Mouse (Mus musculus) heart, embryonic 13.5 days (tissue): ENCODE data around the gene Best1. TPM values are rescaled to one million over a fixed set of nuclear protein-coding genes. Genes with fewer than 3 reads are reported as not detected.
"Not testable (repeated sequence)": the region's sequence is repeated elsewhere in the genome, so short reads cannot be mapped to it uniquely, and the experiment has no call there.

ENCODE experiments used
- ATAC-seq: fragments of 200-750 bp; cut with Nextera tagmentation; 2 replicates; pipeline ENCODE4 v1.8.0; 2017; ENCODE audit warnings: moderate TSS enrichment; ENCODE audit not compliant: insufficient number of reproducible peaks, low FRiP score, low TSS enrichment; ENCODE audit errors: extremely low read depth
- H3K27ac ChIP-seq: fragments of 300-500 bp; sonication (generic); replicated peaks from 2 replicates; pipeline ENCODE4 v1.5.1; 2015; ENCODE audit warnings: moderate library complexity, mild to moderate bottlenecking, inconsistent platforms
- H3K27me3 ChIP-seq: fragments of 300-500 bp; sonication (generic); replicated peaks from 2 replicates; pipeline ENCODE4 v1.6.1; 2015; ENCODE audit warnings: mild to moderate bottlenecking, inconsistent platforms
- H3K36me3 ChIP-seq: fragments of 300-500 bp; sonication (generic); 2 replicates; pipeline ENCODE4 v1.6.1; 2015; ENCODE audit warnings: mild to moderate bottlenecking, inconsistent platforms
- H3K4me1 ChIP-seq: fragments of 300-500 bp; sonication (generic); 2 replicates; pipeline ENCODE4 v1.6.1; 2015; ENCODE audit warnings: inconsistent platforms
- H3K4me2 ChIP-seq: fragments of 300-500 bp; sonication (generic); 2 replicates; pipeline ENCODE4 v1.6.1; 2015; ENCODE audit warnings: inconsistent platforms, mild to moderate bottlenecking, moderate library complexity
- H3K4me3 ChIP-seq: fragments of 300-500 bp; sonication (generic); 2 replicates; pipeline ENCODE4 v1.5.1; 2015; ENCODE audit warnings: moderate library complexity, mild to moderate bottlenecking, inconsistent platforms
- H3K9ac ChIP-seq: fragments of 300-500 bp; sonication (generic); 2 replicates; pipeline ENCODE4 v1.6.1; 2015; ENCODE audit warnings: inconsistent platforms, mild to moderate bottlenecking, moderate library complexity
- H3K9me3 ChIP-seq: fragments of 300-500 bp; sonication (generic); 2 replicates; pipeline ENCODE4 v1.6.1; 2016; ENCODE audit warnings: inconsistent platforms
- WGBS: fragments of 180-500 bp; shearing (Covaris S2); methylation state at CpG from one replicate; pipeline ENCODE4 v1.1.7; 2015; ENCODE audit warnings: mixed read lengths; 5-methylcytosine and 5-hydroxymethylcytosine counted together
- polyA plus RNA-seq: library from polyadenylated mRNA; unstranded; fragments of >200 nt; fragmentation: Nextera tagmentation; extraction: Ambion mirVana; gene quantifications from 2 replicates; pipeline ENCODE4 v1.2.1, GENCODE M21; 2015

Gene Best1
- polyA plus RNA-seq, 1 experiment from 2014 or later: 0.27 TPM

- Histone ChIP-seq H3K9ac (peak within 1 kb of the TSS; percentile 93), H3K4me1 (peaks cover 40% of the 10 kb centered on the region), H3K9me3 (no peaks in the 10 kb centered on the region), H3K36me3 (peaks cover 14% of the 10 kb centered on the region), H3K4me3 (peak within 1 kb of the TSS; percentile 71), H3K27me3 (no peaks in the 10 kb centered on the region), H3K4me2 (peak within 1 kb of the TSS; percentile 84), H3K27ac (peak within 1 kb of the TSS; percentile 86)
- WGBS: 83% methylated on average over 4 of the region's 4 CpGs
- ATAC-seq: no peak
Observed at GRCm38 (mm10) chr19:9980258-9980657, 21.2 kb downstream of the Best1 start, which contains the start of gene Fth1. TSS of gene Fth1 (plus strand) at chr19:9980598.

GRCm38 (mm10) chr19:9979156-9979555 is 22.3 kb downstream of the Best1 start:
- Histone ChIP-seq H3K4me1 (peaks cover 47% of the 10 kb centered on the region), H3K4me3 (no peak overlapping the region; the same call in 1 of the 2 replicates), H3K4me2 (peak overlapping the region; percentile 45), H3K36me3 (peaks cover 3% of the 10 kb centered on the region), H3K27me3 (no peaks in the 10 kb centered on the region), H3K27ac (peak overlapping the region; percentile 82), H3K9me3 (no peaks in the 10 kb centered on the region), H3K9ac (no peak overlapping the region)
- 90% methylated on average over 2 of the region's 2 CpGs for WGBS
- no peak for ATAC-seq

- no peaks in the 10 kb centered on the region for H3K36me3 ChIP-seq
- peak overlapping the region; percentile 51 for H3K9ac ChIP-seq
- peak overlapping the region; percentile 45 for H3K4me2 ChIP-seq
- H3K27ac ChIP-seq: peak overlapping the region; percentile 82
- peak overlapping the region; percentile 6; the same call in 1 of the 2 replicates for H3K4me3 ChIP-seq
- peak; percentile 43 for ATAC-seq
- H3K27me3 ChIP-seq: no peaks in the 10 kb centered on the region
- H3K4me1 ChIP-seq: peaks cover 40% of the 10 kb centered on the region
- 32% methylated on average over 5 of the region's 5 CpGs for WGBS
- no peaks in the 10 kb centered on the region for H3K9me3 ChIP-seq
Observed at GRCm38 (mm10) chr19:9978431-9978951, 22.9 kb downstream of the Best1 start.

- ATAC-seq: peak; percentile 47; the same call in 1 of the 2 replicates
- 57% methylated on average over 10 of the region's 10 CpGs for WGBS
- H3K27ac ChIP-seq: 0 out of 2 replicates have a peak overlapping the region, but pooled peaks have one; percentile 42
Observed at GRCm38 (mm10) chr19:9977085-9977484, 24.3 kb downstream of the Best1 start.

GRCm38 (mm10) chr19:9974853-9975252 is 26.6 kb downstream of the Best1 start:
- not testable (repeated sequence) for H3K9ac ChIP-seq, H3K36me3 ChIP-seq, H3K9me3 ChIP-seq, H3K4me2 ChIP-seq, H3K4me3 ChIP-seq, H3K27me3 ChIP-seq, ATAC-seq
- 34% methylated on average over 2 of the region's 2 CpGs for WGBS
- peak overlapping the region; percentile 44 for H3K27ac ChIP-seq
- peaks cover 30% of the 10 kb centered on the region for H3K4me1 ChIP-seq

More at GRCm38 (mm10) chr19:9977085-9977484, 24.3 kb downstream of the Best1 start:
- Histone ChIP-seq H3K36me3 (no peaks in the 10 kb centered on the region), H3K9me3 (no peaks in the 10 kb centered on the region), H3K4me2 (peak overlapping the region; percentile 45; the same call in 1 of the 2 replicates), H3K27me3 (no peaks in the 10 kb centered on the region), H3K9ac (no peak overlapping the region), H3K4me1 (peaks cover 39% of the 10 kb centered on the region), H3K4me3 (no peak overlapping the region)

- Histone ChIP-seq H3K9ac (no peak overlapping the region), H3K36me3 (no peaks in the 10 kb centered on the region), H3K27ac (no peak overlapping the region), H3K4me2 (no peak overlapping the region), H3K4me1 (peaks cover 18% of the 10 kb centered on the region), H3K9me3 (no peaks in the 10 kb centered on the region), H3K27me3 (no peaks in the 10 kb centered on the region), H3K4me3 (no peak overlapping the region)
- no peak for ATAC-seq
- 78% methylated on average over 10 of the region's 10 CpGs for WGBS
Observed at GRCm38 (mm10) chr19:9968081-9968787, 33.2 kb downstream of the Best1 start.

- 46% methylated on average over 2 of the region's 2 CpGs for WGBS
- no peaks in the 10 kb centered on the region for H3K36me3 ChIP-seq
- no peak overlapping the region for H3K4me3 ChIP-seq
- ATAC-seq: no peak
- peaks cover 21% of the 10 kb centered on the region for H3K4me1 ChIP-seq
- no peak overlapping the region for H3K4me2 ChIP-seq
- no peaks in the 10 kb centered on the region for H3K9me3 ChIP-seq
- H3K27me3 ChIP-seq: no peaks in the 10 kb centered on the region
- 0 out of 2 replicates have a peak overlapping the region, but pooled peaks have one; percentile 24 for H3K9ac ChIP-seq
- H3K27ac ChIP-seq: no peak overlapping the region
Observed at GRCm38 (mm10) chr19:9966096-9966867, 35.2 kb downstream of the Best1 start.

GRCm38 (mm10) chr19:9964205-9964916 is 37.1 kb downstream of the Best1 start:
- peak overlapping the region; percentile 33; the same call in 1 of the 2 replicates for H3K9ac ChIP-seq
- no peaks in the 10 kb centered on the region for H3K27me3 ChIP-seq
- 13% methylated on average over 7 of the region's 7 CpGs for WGBS
- peaks cover 21% of the 10 kb centered on the region for H3K4me1 ChIP-seq
- H3K4me2 ChIP-seq: peak overlapping the region; percentile 42
- no peaks in the 10 kb centered on the region for H3K9me3 ChIP-seq
- no peak overlapping the region for H3K27ac ChIP-seq
- no peaks in the 10 kb centered on the region for H3K36me3 ChIP-seq
- H3K4me3 ChIP-seq: no peak overlapping the region
- no peak for ATAC-seq

GRCm38 (mm10) chr19:9960769-9961168 is 40.7 kb downstream of the Best1 start:
- Histone ChIP-seq H3K4me1 (peaks cover 24% of the 10 kb centered on the region), H3K27me3 (no peaks in the 10 kb centered on the region), H3K27ac (no peak overlapping the region), H3K9me3 (no peaks in the 10 kb centered on the region), H3K36me3 (no peaks in the 10 kb centered on the region), H3K4me2 (no peak overlapping the region), H3K9ac (no peak overlapping the region), H3K4me3 (no peak overlapping the region)
- no peak for ATAC-seq
- WGBS: 72% methylated on average over 5 of the region's 5 CpGs

GRCm38 (mm10) chr19:9957965-9958364 is 43.5 kb downstream of the Best1 start:
- no peaks in the 10 kb centered on the region for H3K27me3 ChIP-seq
- H3K9me3 ChIP-seq: no peaks in the 10 kb centered on the region
- H3K36me3 ChIP-seq: no peaks in the 10 kb centered on the region
- peaks cover 27% of the 10 kb centered on the region for H3K4me1 ChIP-seq
- H3K27ac ChIP-seq: no peak overlapping the region
- 83% methylated on average over 5 of the region's 5 CpGs for WGBS
- no peak overlapping the region for H3K4me2 ChIP-seq
- H3K9ac ChIP-seq: no peak overlapping the region
- H3K4me3 ChIP-seq: no peak overlapping the region
- no peak for ATAC-seq
